Mouse (Mus musculus): ENCODE measurements around the gene Cenpf. TPM values are rescaled to one million over a fixed set of nuclear protein-coding genes. Genes with fewer than 3 reads are reported as not detected.

Gene Cenpf
- polyA plus RNA-seq, 1 experiment from 2014 or later, result 135 TPM

GRCm38 (mm10) chr1:189718600-189718999 lies 30.7 kb upstream of the Cenpf start:
- no peaks in the 10 kb centered on the region for H3K4me1 ChIP-seq (ENCODE audit: control insufficient read depth, insufficient read depth, low read length)
- DNase-seq (ENCODE audit: low spot score, missing footprints) (no peak), ATAC-seq (ENCODE audit: low FRiP score) (no peak)
- H3K9ac ChIP-seq (ENCODE audit: low read length), result no peak overlapping the region
- no peaks in the 10 kb centered on the region for H3K36me3 ChIP-seq (ENCODE audit: control insufficient read depth, insufficient read depth, low read length)
- H3K4me2 ChIP-seq, result no peak overlapping the region
- no peak overlapping the region for H3K27ac ChIP-seq (ENCODE audit: low read depth, low read length)
- no peaks in the 10 kb centered on the region for H3K9me3 ChIP-seq (ENCODE audit: control insufficient read depth, low read length)
- 85% methylated on average over 5 of the region's 5 CpGs for WGBS
- no peak overlapping the region for H3K4me3 ChIP-seq (ENCODE audit: low read depth, low read length)
- H3K27me3 ChIP-seq (ENCODE audit: control insufficient read depth, insufficient read depth, low read length), result no peaks in the 10 kb centered on the region

DNA sequence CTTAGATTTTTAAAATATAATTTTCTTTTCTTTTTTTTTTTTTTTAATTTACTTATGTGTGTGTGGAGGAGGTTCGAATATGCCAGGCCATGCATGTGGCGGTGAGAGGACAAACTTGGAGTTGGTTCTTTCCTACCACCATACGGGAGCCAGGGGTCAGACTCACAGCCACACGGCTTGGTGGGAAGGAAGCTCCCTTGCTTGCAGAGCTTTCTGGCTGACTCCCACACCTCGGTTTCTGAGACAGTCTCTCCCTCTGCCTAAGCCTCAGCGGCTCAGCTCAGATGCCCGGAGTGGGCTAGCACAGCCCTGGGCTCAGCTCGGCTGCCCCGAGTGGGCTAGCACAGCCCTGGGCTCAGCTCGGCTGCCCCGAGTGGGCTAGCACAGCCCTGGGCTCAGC lies 29.7 kb upstream of the Cenpf start:
- H3K27ac ChIP-seq (ENCODE audit: low read depth, low read length), result no peak overlapping the region
- no peak overlapping the region for H3K9ac ChIP-seq (ENCODE audit: low read length)
- H3K4me2 ChIP-seq, result no peak overlapping the region
- no peaks in the 10 kb centered on the region for H3K27me3 ChIP-seq (ENCODE audit: control insufficient read depth, insufficient read depth, low read length)
- DNase-seq (ENCODE audit: low spot score, missing footprints) (peak; percentile 64), ATAC-seq (ENCODE audit: low FRiP score) (no peak)
- H3K36me3 ChIP-seq (ENCODE audit: control insufficient read depth, insufficient read depth, low read length), result no peaks in the 10 kb centered on the region
- no peak overlapping the region for H3K4me3 ChIP-seq (ENCODE audit: low read depth, low read length)
- H3K9me3 ChIP-seq (ENCODE audit: control insufficient read depth, low read length), result no peaks in the 10 kb centered on the region
- H3K4me1 ChIP-seq (ENCODE audit: control insufficient read depth, insufficient read depth, low read length), result no peaks in the 10 kb centered on the region
- 90% methylated on average over 11 of the region's 11 CpGs for WGBS

- Histone ChIP-seq H3K9me3 (ENCODE audit: control insufficient read depth, low read length) (no peaks in the 10 kb centered on the region), H3K4me1 (ENCODE audit: control insufficient read depth, insufficient read depth, low read length) (no peaks in the 10 kb centered on the region), H3K4me2 (no peak overlapping the region), H3K27ac (ENCODE audit: low read depth, low read length) (no peak overlapping the region), H3K4me3 (ENCODE audit: low read depth, low read length) (no peak overlapping the region), H3K36me3 (ENCODE audit: control insufficient read depth, insufficient read depth, low read length) (no peaks in the 10 kb centered on the region), H3K27me3 (ENCODE audit: control insufficient read depth, insufficient read depth, low read length) (no peaks in the 10 kb centered on the region), H3K9ac (ENCODE audit: low read length) (no peak overlapping the region)
- ATAC-seq (ENCODE audit: low FRiP score) (no peak), DNase-seq (ENCODE audit: low spot score, missing footprints) (peak; percentile 82)
- WGBS, result 74% methylated on average over 19 of the region's 19 CpGs
Measured at GRCm38 (mm10) chr1:189715915-189716797, 28.3 kb upstream of the Cenpf start.

DNA sequence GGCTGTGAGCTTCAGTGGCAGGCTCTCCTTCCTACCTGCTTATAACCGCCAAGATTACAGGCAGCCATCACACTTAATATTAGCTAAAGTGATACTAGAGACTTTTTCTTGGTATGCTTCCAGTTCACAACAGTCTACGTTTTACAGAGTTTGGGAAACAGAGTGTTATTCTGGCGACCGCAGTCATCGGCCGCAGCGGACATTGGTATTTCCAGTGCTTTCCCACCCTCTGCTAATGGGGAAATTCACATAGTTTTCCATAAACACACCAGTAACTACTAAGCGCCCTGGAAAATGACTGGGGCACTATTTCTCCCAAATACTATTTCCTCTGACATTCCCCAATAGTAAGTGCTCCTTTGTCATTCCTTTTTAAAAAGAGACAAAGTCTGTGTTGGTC lies 21.1 kb upstream of the Cenpf start:
- Histone ChIP-seq H3K4me1 (ENCODE audit: control insufficient read depth, insufficient read depth, low read length) (no peaks in the 10 kb centered on the region), H3K27me3 (ENCODE audit: control insufficient read depth, insufficient read depth, low read length) (no peaks in the 10 kb centered on the region), H3K9ac (ENCODE audit: low read length) (no peak overlapping the region), H3K4me3 (ENCODE audit: low read depth, low read length) (no peak overlapping the region), H3K36me3 (ENCODE audit: control insufficient read depth, insufficient read depth, low read length) (no peaks in the 10 kb centered on the region), H3K4me2 (no peak overlapping the region), H3K27ac (ENCODE audit: low read depth, low read length) (no peak overlapping the region), H3K9me3 (ENCODE audit: control insufficient read depth, low read length) (no peaks in the 10 kb centered on the region)
- DNase-seq (ENCODE audit: low spot score, missing footprints) (no peak), ATAC-seq (ENCODE audit: low FRiP score) (no peak)
- 85% methylated on average over 8 of the region's 8 CpGs for WGBS

GRCm38 (mm10) chr1:189707419-189707818 lies 19.5 kb upstream of the Cenpf start:
- no peak for ATAC-seq (ENCODE audit: low FRiP score)

GRCm38 (mm10) chr1:189707014-189707413 lies 19.1 kb upstream of the Cenpf start:
- no peak overlapping the region for H3K9ac ChIP-seq (ENCODE audit: low read length)
- no peak for DNase-seq (ENCODE audit: low spot score, missing footprints)
- no peak for ATAC-seq (ENCODE audit: low FRiP score)

More at GRCm38 (mm10) chr1:189707419-189707818, 19.5 kb upstream of the Cenpf start:
- H3K4me3 ChIP-seq (ENCODE audit: low read depth, low read length), result no peak overlapping the region
- WGBS, result 52% methylated on average over 5 of the region's 5 CpGs
- no peaks in the 10 kb centered on the region for H3K4me1 ChIP-seq (ENCODE audit: control insufficient read depth, insufficient read depth, low read length)
- H3K27me3 ChIP-seq (ENCODE audit: control insufficient read depth, insufficient read depth, low read length), result no peaks in the 10 kb centered on the region
- no peak overlapping the region for H3K9ac ChIP-seq (ENCODE audit: low read length)
- H3K27ac ChIP-seq (ENCODE audit: low read depth, low read length), result no peak overlapping the region
- no peak for DNase-seq (ENCODE audit: low spot score, missing footprints)
- no peaks in the 10 kb centered on the region for H3K36me3 ChIP-seq (ENCODE audit: control insufficient read depth, insufficient read depth, low read length)
- H3K4me2 ChIP-seq, result no peak overlapping the region
- H3K9me3 ChIP-seq (ENCODE audit: control insufficient read depth, low read length), result no peaks in the 10 kb centered on the region

DNA sequence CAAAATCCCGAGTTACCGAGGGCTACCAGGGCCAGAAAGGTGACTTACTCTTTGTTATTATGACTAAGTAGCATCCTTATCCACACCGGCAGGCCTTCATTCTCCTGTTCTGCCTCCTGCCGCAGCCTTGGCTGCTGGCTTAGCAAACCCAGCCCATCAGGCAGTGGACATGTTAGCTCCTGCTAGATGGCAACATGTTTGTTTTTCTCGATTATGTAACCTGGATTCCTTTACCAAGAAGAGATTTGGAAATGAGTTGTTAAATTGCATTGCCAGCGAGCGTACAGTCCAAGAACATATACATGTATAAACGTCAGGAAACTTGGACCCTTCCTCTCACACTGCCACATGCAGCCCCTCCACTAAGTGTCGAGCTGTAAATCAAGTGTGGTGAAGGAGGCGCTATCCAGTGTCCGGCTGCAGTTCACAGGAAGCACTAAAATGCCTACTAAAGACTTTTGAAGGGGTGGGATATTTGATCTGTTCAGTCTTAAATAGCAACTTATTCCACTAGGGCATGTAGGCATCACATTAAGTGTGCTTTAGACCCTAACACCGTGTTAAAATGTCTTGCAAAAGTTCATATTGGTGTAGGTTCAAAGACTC lies 18.3 kb upstream of the Cenpf start:
- H3K4me1 ChIP-seq (ENCODE audit: control insufficient read depth, insufficient read depth, low read length), result no peaks in the 10 kb centered on the region
- no peak overlapping the region for H3K9ac ChIP-seq (ENCODE audit: low read length)
- DNase-seq (ENCODE audit: low spot score, missing footprints) (no peak), ATAC-seq (ENCODE audit: low FRiP score) (no peak)
- no peak overlapping the region for H3K27ac ChIP-seq (ENCODE audit: low read depth, low read length)
- H3K36me3 ChIP-seq (ENCODE audit: control insufficient read depth, insufficient read depth, low read length), result no peaks in the 10 kb centered on the region
- H3K4me3 ChIP-seq (ENCODE audit: low read depth, low read length), result no peak overlapping the region
- H3K4me2 ChIP-seq, result no peak overlapping the region
- 85% methylated on average over 12 of the region's 12 CpGs for WGBS
- no peaks in the 10 kb centered on the region for H3K27me3 ChIP-seq (ENCODE audit: control insufficient read depth, insufficient read depth, low read length)
- no peaks in the 10 kb centered on the region for H3K9me3 ChIP-seq (ENCODE audit: control insufficient read depth, low read length)

More at GRCm38 (mm10) chr1:189707014-189707413, 19.1 kb upstream of the Cenpf start:
- Histone ChIP-seq H3K27me3 (ENCODE audit: control insufficient read depth, insufficient read depth, low read length) (no peaks in the 10 kb centered on the region), H3K4me3 (ENCODE audit: low read depth, low read length) (no peak overlapping the region), H3K4me1 (ENCODE audit: control insufficient read depth, insufficient read depth, low read length) (no peaks in the 10 kb centered on the region), H3K4me2 (no peak overlapping the region), H3K27ac (ENCODE audit: low read depth, low read length) (no peak overlapping the region), H3K36me3 (ENCODE audit: control insufficient read depth, insufficient read depth, low read length) (no peaks in the 10 kb centered on the region), H3K9me3 (ENCODE audit: control insufficient read depth, low read length) (no peaks in the 10 kb centered on the region)

DNA sequence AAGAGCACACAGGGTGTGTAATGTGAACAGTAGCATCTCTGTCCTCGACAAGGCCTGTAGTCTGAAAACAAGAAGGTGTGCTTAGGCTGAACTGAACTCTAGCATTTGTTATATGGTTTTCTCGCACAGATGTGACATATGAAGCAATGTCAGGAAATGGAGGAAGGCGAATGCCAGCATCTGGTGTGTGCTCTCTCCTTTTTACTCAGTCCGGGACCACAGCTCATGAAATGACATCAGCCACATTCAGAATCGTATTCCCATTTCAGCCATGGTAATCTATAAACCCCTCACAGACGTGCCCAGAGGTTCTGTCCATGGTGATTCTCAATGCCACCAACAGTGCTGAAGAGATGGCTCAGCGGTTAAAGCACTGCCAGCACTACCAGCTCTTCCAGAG lies 15.7 kb upstream of the Cenpf start:
- WGBS, result 82% methylated on average over 7 of the region's 7 CpGs
- Histone ChIP-seq H3K27ac (ENCODE audit: low read depth, low read length) (no peak overlapping the region), H3K27me3 (ENCODE audit: control insufficient read depth, insufficient read depth, low read length) (no peaks in the 10 kb centered on the region), H3K9ac (ENCODE audit: low read length) (no peak overlapping the region), H3K9me3 (ENCODE audit: control insufficient read depth, low read length) (no peaks in the 10 kb centered on the region), H3K4me3 (ENCODE audit: low read depth, low read length) (no peak overlapping the region), H3K4me1 (ENCODE audit: control insufficient read depth, insufficient read depth, low read length) (no peaks in the 10 kb centered on the region), H3K4me2 (no peak overlapping the region), H3K36me3 (ENCODE audit: control insufficient read depth, insufficient read depth, low read length) (no peaks in the 10 kb centered on the region)
- DNase-seq (ENCODE audit: low spot score, missing footprints) (peak; percentile 10), ATAC-seq (ENCODE audit: low FRiP score) (no peak)

- WGBS, result 47% methylated on average over 7 of the region's 7 CpGs
- DNase-seq (ENCODE audit: low spot score, missing footprints), result peak; percentile 80
- H3K4me3 ChIP-seq (ENCODE audit: low read depth, low read length), result no peak overlapping the region
- no peaks in the 10 kb centered on the region for H3K36me3 ChIP-seq (ENCODE audit: control insufficient read depth, insufficient read depth, low read length)
- no peaks in the 10 kb centered on the region for H3K4me1 ChIP-seq (ENCODE audit: control insufficient read depth, insufficient read depth, low read length)
- no peak overlapping the region for H3K9ac ChIP-seq (ENCODE audit: low read length)
- H3K27me3 ChIP-seq (ENCODE audit: control insufficient read depth, insufficient read depth, low read length), result no peaks in the 10 kb centered on the region
- H3K9me3 ChIP-seq (ENCODE audit: control insufficient read depth, low read length), result no peaks in the 10 kb centered on the region
- no peak overlapping the region for H3K4me2 ChIP-seq
- H3K27ac ChIP-seq (ENCODE audit: low read depth, low read length), result no peak overlapping the region
- ATAC-seq (ENCODE audit: low FRiP score), result no peak
Measured at GRCm38 (mm10) chr1:189703156-189703555, 15.3 kb upstream of the Cenpf start.
